Mouse (Mus musculus): ENCODE data around the gene Gm38655.

The Gm38655 gene

GRCm38 (mm10) chr17:25175411-25175810, at the start of gene Gm38655:
Gene Gm38655, minus strand, starts transcription at chr17:25175471.
- no peak for DNase-seq

DNA sequence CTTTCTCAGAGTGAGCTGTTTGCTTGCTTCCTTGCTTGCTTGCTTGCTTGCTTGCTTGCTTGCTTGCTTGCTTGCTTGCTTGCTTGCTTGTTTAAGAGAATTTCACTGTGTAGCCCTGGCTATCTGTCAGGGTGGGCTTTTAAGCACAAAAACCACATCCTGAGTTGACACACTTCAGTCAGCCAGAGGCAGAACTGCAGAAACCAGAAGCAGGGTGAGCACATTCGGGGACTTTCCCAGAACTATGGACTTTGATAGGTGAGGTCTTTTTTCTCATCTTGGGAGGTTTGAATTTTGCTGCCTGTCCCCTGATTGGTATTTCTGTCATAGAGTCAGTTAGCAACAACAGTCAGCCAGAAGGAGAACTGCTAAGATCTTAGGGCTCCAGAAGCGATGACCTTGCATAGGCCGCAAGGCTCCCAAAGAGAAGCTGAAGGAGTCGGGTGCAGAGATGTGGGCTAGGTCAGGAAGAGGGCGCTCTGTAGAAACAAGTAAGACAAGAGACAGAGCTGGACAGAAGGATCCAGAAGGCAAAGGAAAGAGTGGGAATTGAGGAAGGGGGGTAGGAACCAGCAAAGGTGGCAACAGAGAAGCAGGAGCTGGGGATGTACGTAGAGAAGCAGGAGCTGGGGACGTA, 49.4 kb upstream of the Gm38655 start:
- DNase-seq: no peak

GRCm38 (mm10) chr17:25222951-25223601, 47.8 kb upstream of the Gm38655 start:
- no peak for DNase-seq

DNA sequence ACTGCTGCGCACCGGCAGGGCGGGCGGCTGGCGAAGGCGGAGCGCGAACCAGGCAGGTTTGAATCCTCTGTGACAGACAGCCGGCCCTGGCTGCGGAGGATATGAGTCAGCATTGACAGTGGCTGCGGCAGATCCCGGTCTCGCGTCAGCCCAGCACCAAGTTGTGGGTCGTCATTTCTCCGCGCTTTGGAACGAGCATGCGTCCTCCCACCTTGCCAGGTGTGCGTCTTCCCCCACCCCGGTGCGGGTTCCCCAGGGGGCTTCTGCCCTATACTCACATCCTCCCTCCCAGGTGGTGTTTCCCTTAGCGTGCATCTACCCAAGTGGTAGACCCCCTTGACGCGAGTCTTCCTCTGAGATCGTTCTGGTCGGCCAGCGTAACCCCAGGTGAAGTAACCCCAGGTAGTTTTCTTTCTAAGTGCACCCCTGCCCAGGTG, 47.3 kb upstream of the Gm38655 start:
- peak; percentile 62 to 64 for DNase-seq

DNA sequence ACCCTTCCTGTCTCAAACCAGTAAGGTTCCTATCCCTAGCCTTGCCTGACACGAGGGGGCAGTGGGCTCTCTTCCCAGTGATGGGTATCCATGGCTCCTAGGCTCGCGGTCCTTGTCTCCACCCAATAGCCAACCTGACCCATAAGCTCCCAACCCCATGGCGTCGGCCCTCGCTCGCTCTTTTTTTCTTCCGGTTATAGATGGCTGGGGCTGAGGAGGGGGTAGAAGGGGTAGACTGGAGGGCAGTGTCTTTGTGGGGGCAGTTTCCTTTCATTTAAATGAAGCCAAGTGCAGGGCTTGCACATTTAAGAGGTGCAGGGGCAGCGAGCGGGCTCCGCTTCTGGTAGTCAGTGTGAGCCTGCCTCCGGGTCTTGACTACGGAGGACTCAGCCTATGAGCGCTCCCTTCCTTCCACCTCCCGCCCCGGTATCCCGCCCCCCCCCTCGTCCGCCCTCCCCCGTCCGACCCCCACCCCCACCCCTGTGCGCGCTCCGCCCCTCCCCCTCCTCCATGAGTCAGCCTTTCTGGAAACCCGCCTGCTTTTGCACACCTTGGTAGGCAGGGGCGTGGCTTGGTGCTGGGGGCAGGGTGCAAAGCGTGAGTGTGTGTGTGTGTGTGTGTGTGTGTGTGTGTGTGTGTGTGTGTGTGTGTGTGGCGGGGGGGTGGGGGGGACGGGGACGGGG, 46.7 kb upstream of the Gm38655 start:
- peak; percentile 83 to 93 for DNase-seq

DNA sequence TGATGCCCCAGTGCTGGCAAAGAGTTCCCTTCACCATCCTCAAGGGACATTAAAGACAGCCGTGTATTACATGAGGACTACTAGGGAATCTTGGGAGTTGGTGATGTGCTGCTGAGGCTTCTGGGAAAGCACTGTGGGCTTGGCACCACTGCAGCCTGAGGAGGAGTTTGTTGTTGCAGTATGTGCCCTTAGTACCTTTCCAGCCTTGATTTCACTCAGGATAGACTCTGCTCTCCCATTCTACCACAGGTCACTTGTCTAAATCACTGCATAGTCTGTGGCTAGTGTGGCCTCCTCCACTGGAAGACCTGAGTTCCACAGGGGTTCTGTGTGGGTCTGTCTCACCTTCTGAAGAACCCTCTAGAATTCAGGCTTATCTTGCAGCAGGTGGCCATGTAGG, 45.5 kb upstream of the Gm38655 start:
- no peak for DNase-seq

DNA sequence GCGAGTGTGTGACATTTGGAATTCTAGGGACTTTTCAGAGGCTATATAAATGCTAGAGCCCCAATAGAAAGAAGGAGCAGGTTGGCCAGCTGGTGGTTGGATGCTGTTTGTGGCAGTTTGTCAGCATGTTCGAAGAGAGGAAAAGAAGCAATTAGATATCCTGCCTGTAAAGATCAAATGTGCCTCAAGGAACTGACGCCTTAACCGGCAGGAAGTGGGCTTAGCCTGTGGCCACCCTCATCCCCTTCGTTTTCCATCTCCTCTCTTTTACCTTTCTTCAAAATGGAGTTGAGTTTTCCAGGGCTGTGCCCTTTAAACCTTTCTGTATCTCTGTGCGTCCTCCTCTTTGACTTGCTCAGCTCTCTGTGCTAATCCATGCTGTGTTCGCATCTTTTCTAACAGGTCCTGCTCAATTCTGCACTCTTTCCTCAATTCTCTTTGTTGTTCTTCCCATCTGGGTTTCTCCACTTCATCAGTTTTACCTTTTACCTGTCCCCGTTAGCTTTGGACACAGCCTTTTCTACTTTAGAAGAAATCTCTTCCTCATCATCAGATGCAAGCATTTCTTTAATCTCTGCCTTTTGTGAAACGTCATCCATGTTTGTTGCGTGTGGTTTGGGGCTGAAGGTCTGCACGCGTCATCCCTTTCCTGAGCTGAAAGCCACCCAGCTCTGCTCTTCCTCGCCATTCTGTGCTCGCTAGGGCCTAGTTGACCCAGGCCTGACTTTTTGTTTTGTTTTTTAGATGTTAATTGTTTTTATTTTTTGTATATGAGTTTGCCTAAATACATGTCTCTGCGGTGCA, 44.4 kb upstream of the Gm38655 start:
- DNase-seq: no peak

- DNase-seq: peak; percentile 59 to 71
These were observed 43.7 kb upstream of the Gm38655 start for GRCm38 (mm10) chr17:25218967-25219366.

DNA sequence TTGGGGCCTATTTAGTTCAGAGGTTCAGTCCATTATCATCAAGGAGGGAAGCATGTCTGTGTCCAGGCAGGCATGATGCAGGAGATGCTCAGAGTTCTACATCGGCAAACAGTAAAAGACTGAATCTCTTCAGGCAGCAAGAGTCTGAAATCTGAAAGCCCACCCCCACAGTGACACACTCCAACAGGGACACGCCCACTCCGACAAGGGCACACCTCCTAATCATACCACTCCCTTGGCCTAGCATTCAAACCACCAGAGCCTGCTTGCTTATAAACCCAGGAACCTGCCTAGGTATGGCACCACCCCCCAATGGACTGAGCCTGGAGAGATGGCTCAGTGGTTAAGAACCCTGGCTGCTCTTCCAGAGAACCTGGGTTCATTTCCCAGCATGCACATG, 40.2 kb upstream of the Gm38655 start:
- DNase-seq: no peak

- DNase-seq: peak in 1 of 2 experiments; percentile 30
These were observed 36.4 kb upstream of the Gm38655 start for GRCm38 (mm10) chr17:25211705-25212104.

DNA sequence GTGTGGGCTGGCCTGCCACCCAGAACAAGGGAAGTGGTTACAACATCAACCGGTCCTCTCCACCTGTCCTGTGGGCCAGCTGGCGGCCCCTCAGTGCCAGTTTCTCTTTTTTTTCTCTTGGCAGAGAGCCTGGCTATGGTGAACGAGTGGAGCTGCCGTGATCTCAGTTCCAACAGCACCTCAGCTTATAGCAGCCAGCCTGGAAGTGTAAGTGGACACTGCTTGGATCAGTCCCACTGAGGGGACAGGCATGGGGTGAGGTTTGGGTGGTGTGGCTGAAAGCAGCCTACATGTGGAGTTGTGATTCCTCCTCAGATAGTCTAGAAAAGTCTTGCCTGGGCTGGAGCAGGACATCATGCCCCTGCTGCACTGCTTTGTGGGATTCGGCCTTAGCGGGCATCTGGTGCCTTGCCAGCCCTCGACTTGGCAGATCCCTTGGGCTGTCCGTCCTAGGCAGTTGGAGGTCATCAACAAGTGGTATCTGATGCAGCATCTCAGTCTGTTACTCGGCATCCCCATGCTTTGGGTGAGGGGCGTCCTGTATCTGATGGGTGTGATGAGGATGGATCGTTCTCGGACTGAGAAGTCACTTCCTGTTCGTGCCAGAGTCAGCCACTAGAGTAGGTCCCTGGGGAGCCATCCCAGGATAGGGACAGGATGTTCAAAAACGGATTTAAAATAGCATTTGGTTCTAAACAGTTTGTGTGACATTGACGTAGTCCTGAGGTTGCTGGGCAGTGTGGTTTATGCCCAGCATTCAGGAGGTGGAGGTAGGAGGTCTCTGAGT, 35.6 kb upstream of the Gm38655 start:
- DNase-seq: peak; percentile 84 to 85

- no peak for DNase-seq
These were observed 34.7 kb upstream of the Gm38655 start for GRCm38 (mm10) chr17:25210006-25210405.

DNA sequence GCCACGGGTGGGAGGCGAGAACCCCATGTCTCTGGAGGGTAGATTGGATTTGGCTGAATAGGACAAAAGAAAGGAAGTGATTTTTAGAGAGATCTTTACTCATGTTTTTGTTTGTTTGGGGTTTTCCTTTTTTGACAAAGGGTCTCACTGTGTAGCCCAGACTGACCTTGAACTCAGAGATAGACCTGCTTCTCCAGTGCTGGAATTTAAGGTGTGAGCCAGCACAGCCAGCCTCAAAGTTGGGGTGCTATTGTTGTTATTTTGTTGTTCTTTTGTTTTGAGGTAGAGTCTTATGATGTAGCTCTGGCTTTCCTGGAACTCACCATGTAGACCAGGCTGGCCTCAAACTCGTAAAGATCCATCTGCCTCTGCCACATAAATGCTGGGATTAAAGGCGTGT, 27.1 kb upstream of the Gm38655 start:
- DNase-seq: no peak

DNA sequence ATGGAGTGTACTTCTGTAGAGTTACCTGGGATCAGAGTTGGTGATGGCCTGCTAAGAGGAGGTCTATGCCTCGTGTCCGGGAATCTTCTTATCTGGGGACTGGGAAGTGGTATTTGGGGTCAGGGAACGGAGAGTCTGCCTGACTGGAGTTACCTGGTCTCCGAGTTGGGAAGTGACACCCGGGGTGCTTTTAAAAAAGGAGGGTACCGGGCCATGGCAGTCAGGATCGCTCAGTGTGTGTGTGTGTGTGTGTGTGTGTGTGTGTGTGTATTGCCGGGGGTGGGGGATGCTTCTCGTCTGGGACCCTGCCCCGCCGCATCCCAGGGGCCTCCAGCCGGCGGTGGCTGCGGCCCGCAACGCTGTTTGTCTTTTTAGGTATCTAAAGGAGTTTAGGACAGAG, 13.8 kb upstream of the Gm38655 start:
- peak in 1 of 2 experiments; percentile 25 for DNase-seq

- DNase-seq: peak; percentile 79 to 85
These were observed 13.1 kb upstream of the Gm38655 start, which contains the start of gene Unkl for GRCm38 (mm10) chr17:25188150-25189031. Gene Unkl, plus strand, starts transcription at chr17:25188397.

- DNase-seq: no peak
These were observed 12.5 kb upstream of the Gm38655 start for GRCm38 (mm10) chr17:25187784-25188149.

DNA sequence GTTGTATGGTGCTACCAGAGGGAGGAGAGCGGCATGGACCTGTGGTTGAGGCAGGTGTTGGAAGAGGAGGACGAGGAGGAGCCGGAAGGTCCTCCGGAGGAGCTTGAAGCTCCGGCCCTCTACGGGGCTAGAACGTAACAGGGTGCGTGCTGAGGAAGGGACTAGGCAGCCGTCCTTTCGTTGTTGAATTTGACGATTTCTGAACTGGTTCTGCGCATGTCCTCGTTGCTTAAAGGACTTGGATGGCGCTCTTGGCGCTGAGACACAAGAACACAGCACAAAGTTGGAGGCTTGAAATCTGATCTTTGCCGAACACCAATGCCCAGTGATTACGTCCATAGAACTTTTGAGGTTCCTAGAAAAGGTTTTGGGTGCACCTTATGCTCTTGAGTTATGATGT, 9.7 kb upstream of the Gm38655 start:
- DNase-seq: no peak

DNA sequence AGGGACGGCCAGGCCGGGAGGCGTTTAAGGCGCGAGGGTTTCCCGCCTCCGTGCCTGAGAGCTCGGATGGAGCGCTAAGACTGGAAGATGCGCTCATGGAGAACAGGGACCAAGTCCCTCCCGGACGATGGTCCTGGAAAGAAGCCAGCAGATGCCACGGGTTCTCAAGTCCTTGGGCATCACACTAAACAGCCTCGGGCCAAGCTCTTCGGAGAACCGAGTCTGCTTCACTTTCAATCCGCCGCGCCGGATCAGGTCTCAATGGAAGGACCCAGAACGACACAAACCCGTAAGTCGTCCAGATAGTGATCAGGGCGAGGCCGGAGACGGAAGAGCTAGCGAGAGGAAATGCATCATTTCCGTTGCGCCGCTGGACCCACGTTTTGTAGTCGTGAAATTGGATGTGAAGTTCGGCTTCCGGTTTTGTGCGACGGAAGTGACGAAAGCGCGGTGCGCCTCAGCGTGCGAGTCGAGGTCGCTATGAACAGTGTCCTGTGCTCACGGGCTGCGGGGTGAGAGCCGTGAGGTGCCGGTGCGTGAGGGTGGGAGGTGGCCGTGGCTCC, 8.9 kb upstream of the Gm38655 start, which contains the start of gene BC003965:
Gene BC003965, plus strand, starts transcription at position 426 of the 563 bp plus-strand sequence.
- DNase-seq: peak; percentile 99 to 100

DNA sequence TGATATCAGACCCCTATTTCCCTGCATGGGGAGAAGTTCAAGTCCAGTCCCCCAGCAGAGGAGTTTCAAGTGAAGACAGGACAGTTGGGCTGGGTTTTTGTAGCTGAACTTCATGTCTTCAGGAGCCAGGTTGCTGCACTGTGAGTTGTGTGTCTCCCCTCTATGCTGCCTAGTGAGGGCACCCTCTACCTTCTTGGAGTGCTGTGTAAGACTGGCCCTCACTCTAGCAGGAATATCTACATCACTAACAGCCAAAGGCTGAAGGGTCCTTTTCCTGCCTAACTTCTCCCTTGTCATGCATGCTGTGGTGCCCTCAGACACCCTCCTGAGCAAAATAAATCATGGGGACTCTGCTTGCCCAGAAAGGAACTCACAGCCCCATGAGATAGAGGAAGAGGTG, 8.0 kb upstream of the Gm38655 start:
- no peak for DNase-seq

DNA sequence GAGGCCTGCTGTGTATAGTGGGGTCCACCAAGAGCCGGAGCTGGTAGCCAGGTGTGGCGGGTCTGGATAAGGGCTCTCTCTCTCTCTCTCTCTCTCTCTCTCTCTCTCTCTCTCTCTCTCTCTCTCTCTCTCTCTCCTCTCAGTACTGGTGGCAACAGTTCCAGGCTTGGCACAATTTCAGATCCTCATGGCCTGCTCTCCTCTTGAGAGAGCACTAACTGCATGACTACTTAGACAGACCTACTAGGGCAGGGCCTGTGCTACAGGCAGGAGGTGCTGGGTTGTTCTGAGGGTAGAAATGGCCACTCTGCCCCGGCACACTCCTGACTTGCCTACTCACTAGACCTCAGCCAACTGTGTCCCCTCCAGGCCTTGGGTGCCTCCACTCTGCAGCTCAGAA, 2.7 kb downstream of the Gm38655 start:
- DNase-seq: no peak

GRCm38 (mm10) chr17:25169706-25170105, 5.6 kb downstream of the Gm38655 start:
- no peak for DNase-seq

Data from cerebellum, postnatal 25 days (tissue).